Mouse (Mus musculus): ENCODE data around the gene Mink1.
A peak's percentile ranks its signal among the peaks of the same experiment; 100 is the strongest.
"Not testable (repeated sequence)": the region's sequence is repeated elsewhere in the genome, so short reads cannot be mapped to it uniquely, and the experiment has no call there.

The Mink1 gene

GRCm38 (mm10) chr11:70562287-70562994 is at the start of gene Mink1:
TSS of gene Mink1 (plus strand) at chr11:70562881.
- DNase-seq (ENCODE audit: low spot score) = peak; percentile 89

- no peak for DNase-seq (ENCODE audit: low spot score)
Measured at GRCm38 (mm10) chr11:70513520-70513919, 49.2 kb upstream of the Mink1 start.

GRCm38 (mm10) chr11:70514288-70514687 is 48.4 kb upstream of the Mink1 start, which contains the start of gene Vmo1:
TSS of gene Vmo1 (minus strand) at chr11:70514616.
- no peak for DNase-seq (ENCODE audit: low spot score)

- DNase-seq (ENCODE audit: low spot score) = peak; percentile 64
Measured at GRCm38 (mm10) chr11:70516352-70516751, 46.3 kb upstream of the Mink1 start.

GRCm38 (mm10) chr11:70518436-70518835 is 44.2 kb upstream of the Mink1 start:
- DNase-seq (ENCODE audit: low spot score) = no peak

GRCm38 (mm10) chr11:70518923-70519322 is 43.8 kb upstream of the Mink1 start, which contains the start of gene Gltpd2:
TSS of gene Gltpd2 (plus strand) at chr11:70519196.
- DNase-seq (ENCODE audit: low spot score) = no peak

- no peak for DNase-seq (ENCODE audit: low spot score)
Measured at GRCm38 (mm10) chr11:70520178-70520769, 42.4 kb upstream of the Mink1 start.

GRCm38 (mm10) chr11:70523306-70523989 is 39.2 kb upstream of the Mink1 start:
- DNase-seq (ENCODE audit: low spot score) = not testable (repeated sequence)

GRCm38 (mm10) chr11:70524782-70525181 is 37.9 kb upstream of the Mink1 start:
- no peak for DNase-seq (ENCODE audit: low spot score)

GRCm38 (mm10) chr11:70525184-70525678 is 37.5 kb upstream of the Mink1 start, which contains the start of gene Psmb6:
TSS of gene Psmb6 (plus strand) at chr11:70525367.
- DNase-seq (ENCODE audit: low spot score) = peak; percentile 94

- no peak for DNase-seq (ENCODE audit: low spot score)
Measured at GRCm38 (mm10) chr11:70525726-70526125, 37.0 kb upstream of the Mink1 start.

- no peak for DNase-seq (ENCODE audit: low spot score)
Measured at GRCm38 (mm10) chr11:70526211-70526610, 36.5 kb upstream of the Mink1 start.

GRCm38 (mm10) chr11:70528610-70529009 is 34.1 kb upstream of the Mink1 start:
- DNase-seq (ENCODE audit: low spot score) = no peak

GRCm38 (mm10) chr11:70531065-70531464 is 31.6 kb upstream of the Mink1 start:
- DNase-seq (ENCODE audit: low spot score) = not testable (repeated sequence)

- no peak for DNase-seq (ENCODE audit: low spot score)
Measured at GRCm38 (mm10) chr11:70532839-70533238, 29.8 kb upstream of the Mink1 start, which contains the start of gene Gm40193. TSS of gene Gm40193 (minus strand) at chr11:70532939.

GRCm38 (mm10) chr11:70539423-70539822 is 23.3 kb upstream of the Mink1 start:
- DNase-seq (ENCODE audit: low spot score) = no peak

GRCm38 (mm10) chr11:70539877-70540587 is 22.6 kb upstream of the Mink1 start, which contains the start of gene Pld2:
TSS of gene Pld2 (plus strand) at chr11:70540064.
- peak; percentile 87 for DNase-seq (ENCODE audit: low spot score)

- no peak for DNase-seq (ENCODE audit: low spot score)
Measured at GRCm38 (mm10) chr11:70540928-70541327, 21.8 kb upstream of the Mink1 start.

GRCm38 (mm10) chr11:70541415-70541814 is 21.3 kb upstream of the Mink1 start:
- no peak for DNase-seq (ENCODE audit: low spot score)

- DNase-seq (ENCODE audit: low spot score) = no peak
Measured at GRCm38 (mm10) chr11:70544496-70544895, 18.2 kb upstream of the Mink1 start.

- no peak for DNase-seq (ENCODE audit: low spot score)
Measured at GRCm38 (mm10) chr11:70551526-70551925, 11.2 kb upstream of the Mink1 start.

- no peak for DNase-seq (ENCODE audit: low spot score)
Measured at GRCm38 (mm10) chr11:70553940-70554339, 8.7 kb upstream of the Mink1 start.

All from layer of hippocampus, adult 11-12 months (tissue).